ENCODE assay signal across 18 mouse cellular contexts in the genomic region with DNA sequence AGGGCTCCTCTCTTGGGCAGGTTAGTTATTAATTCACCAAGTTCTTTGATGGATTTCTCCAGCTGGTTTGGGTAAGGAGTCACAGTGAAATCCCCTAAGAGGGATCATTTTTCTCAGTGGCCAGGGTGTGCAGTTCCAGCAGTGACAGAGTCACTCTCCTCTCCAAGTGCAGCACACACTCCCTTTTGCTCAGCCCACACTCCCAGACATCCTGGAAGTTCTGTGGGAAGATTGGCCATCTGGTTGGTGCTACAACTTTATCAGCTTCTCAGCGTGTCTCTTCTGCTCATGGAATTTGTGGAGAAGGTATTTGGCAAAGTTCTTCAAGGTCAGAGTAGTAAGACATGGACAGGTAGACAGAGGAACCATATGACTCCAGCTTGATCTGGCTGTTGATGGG.
DNase-seq lines count a peak whose midpoint lies in the region.
"Had no signal": no experiment of that assay in that cellular context is flagged by ENCODE, and none has a peak within 500 bp of the region (broad histone marks: within the 10 kb centered on the region; RNA-seq: fewer than 3 reads in every experiment).

No protein-coding gene starts in this region.

- intact Hi-C loops in left cerebral cortex, postnatal 14 days (cut with DNase I), result no loop called here
- intact Hi-C loops in left cerebral cortex, postnatal 4 days (cut with DNase I), result no loop called here

- DNase-seq in heart, adult 11 months, result peak; percentile 21
- DNase-seq in heart, adult 8-10 months (ENCODE audit: low spot score), result no peak
- peak; percentile 5 to 11 for DNase-seq in left cerebral cortex, postnatal 14 days (ENCODE audit: low spot score in 2 of 2)
- no peak for DNase-seq in left cerebral cortex, postnatal 4 days
- peak; percentile 14 for DNase-seq in right cerebral cortex, postnatal 25 days
- no peak for DNase-seq in right cerebral cortex, postnatal 14 days
- no peak for DNase-seq in gastrocnemius, postnatal 25 days
- DNase-seq: adrenal gland, adult 2 months; adrenal gland, postnatal 14 days; cerebellum, adult 11-12 months; cerebellum, adult 8-10 months; cerebellum, postnatal 10 days; cerebellum, postnatal 36 days; embryo, embryonic 11 days; gastrocnemius, postnatal 10 days; heart, adult 18-20 months; heart, postnatal 14 days; heart, postnatal 4 days had no signal

Comparison
In these comparisons a context has a peak if more than half of its experiments do, and no peak if none do; other contexts are left out.
1. DNase-seq: peak in heart, adult 11 months (single experiment), left cerebral cortex, postnatal 14 days (2 of 2) and right cerebral cortex, postnatal 25 days (single experiment); none in heart, adult 8-10 months (single experiment), left cerebral cortex, postnatal 4 days (single experiment), right cerebral cortex, postnatal 14 days (single experiment) and gastrocnemius, postnatal 25 days (single experiment).